Mouse (Mus musculus) ES-E14 (cell line): ENCODE data around the gene Clca1. TPM values are rescaled to one million over a fixed set of nuclear protein-coding genes. Genes with fewer than 3 reads are reported as not detected.

ENCODE experiments used
- DNase-seq: peaks from one replicate; pipeline ENCODE4 v3.0.0-alpha.2; 2013; ENCODE audit warnings: low read depth, low spot score
- H3K27ac ChIP-seq: 2 replicates; pipeline ENCODE4 v1.5.1; 2012; ENCODE audit warnings: low read depth, mild to moderate bottlenecking, low read length, moderate library complexity, mixed read lengths; ENCODE audit not compliant: poor library complexity, insufficient read depth, severe bottlenecking
- H3K36me3 ChIP-seq: 2 replicates; pipeline ENCODE4 v1.6.1; 2012; ENCODE audit warnings: mild to moderate bottlenecking, low read length, moderate library complexity, mixed read lengths; ENCODE audit not compliant: control insufficient read depth, poor library complexity, insufficient read depth, severe bottlenecking
- H3K4me1 ChIP-seq, 2 experiments: fragments of 150-350 bp in 1 of 2; sonication (generic) in 1 of 2; 2 replicates each; pipeline ENCODE4 v1.6.1; 2012; ENCODE audit warnings: low read length in 2 of 2, mild to moderate bottlenecking in 1 of 2, mixed read lengths in 1 of 2; ENCODE audit not compliant: control insufficient read depth in 2 of 2, insufficient read depth in 2 of 2, poor library complexity in 1 of 2
- H3K4me3 ChIP-seq, 2 experiments: fragments of 150-350 bp in 1 of 2; sonication (generic) in 1 of 2; 2 replicates each; pipeline ENCODE4 v1.5.1; 2012; ENCODE audit warnings: low read length in 2 of 2, low read depth in 1 of 2, mild to moderate bottlenecking in 1 of 2, mixed read lengths in 1 of 2; ENCODE audit not compliant: insufficient read depth in 1 of 2, poor library complexity in 1 of 2, severe bottlenecking in 1 of 2
- H3K9ac ChIP-seq: 2 replicates; pipeline ENCODE4 v1.6.1; 2012; ENCODE audit warnings: low read depth, mild to moderate bottlenecking, low read length, mixed read lengths; ENCODE audit not compliant: poor library complexity, insufficient read depth, severe bottlenecking
- H3K9me3 ChIP-seq: fragments of 150-350 bp; sonication (generic); 2 replicates; pipeline ENCODE4 v1.6.1; 2012; ENCODE audit warnings: low read depth, mild to moderate bottlenecking, low read length; ENCODE audit not compliant: control insufficient read depth, insufficient read depth
- CHD2 ChIP-seq: IDR thresholded peaks from 2 replicates; pipeline ENCODE4 v1.6.1; 2014; ENCODE audit warnings: mild to moderate bottlenecking, low read depth, low read length, inconsistent platforms
- HCFC1 ChIP-seq: IDR thresholded peaks from 2 replicates; pipeline ENCODE4 v1.6.1; 2012; ENCODE audit warnings: low read length, inconsistent platforms, borderline replicate concordance; ENCODE audit not compliant: insufficient read depth
- MAFK ChIP-seq: IDR thresholded peaks from 2 replicates; pipeline ENCODE4 v1.6.1; 2014; ENCODE audit warnings: mild to moderate bottlenecking, low read depth, low read length, inconsistent platforms; ENCODE audit not compliant: insufficient read depth
- ZC3H11A ChIP-seq: IDR thresholded peaks from 2 replicates; pipeline ENCODE4 v1.6.1; 2012; ENCODE audit warnings: low read depth, mild to moderate bottlenecking, inconsistent platforms, low read length, borderline replicate concordance
- ZNF384 ChIP-seq: IDR thresholded peaks from 2 replicates; pipeline ENCODE4 v1.6.1; 2012; ENCODE audit warnings: low read depth, low read length, inconsistent platforms
- in situ Hi-C, 2 experiments: fragments of 600-800 bp; cut with MboI; formaldehyde crosslinking; loops; one replicate each; pipeline ENCODE4 v1.15.1; 2025; ENCODE audit warnings: low sequenced_read_pairs in 2 of 2, inconsistent platforms in 1 of 2; ENCODE audit not compliant: unreplicated experiment in 2 of 2
- total RNA-seq: library from RNA; depleted of rRNA; stranded (reverse); fragments of 300-350 nt; gene quantifications from 2 replicates; pipeline ENCODE4 v1.2.3, GENCODE M21; 2012

Clca1 gene
- total RNA-seq, 1 experiment = 0.09 TPM

DNA sequence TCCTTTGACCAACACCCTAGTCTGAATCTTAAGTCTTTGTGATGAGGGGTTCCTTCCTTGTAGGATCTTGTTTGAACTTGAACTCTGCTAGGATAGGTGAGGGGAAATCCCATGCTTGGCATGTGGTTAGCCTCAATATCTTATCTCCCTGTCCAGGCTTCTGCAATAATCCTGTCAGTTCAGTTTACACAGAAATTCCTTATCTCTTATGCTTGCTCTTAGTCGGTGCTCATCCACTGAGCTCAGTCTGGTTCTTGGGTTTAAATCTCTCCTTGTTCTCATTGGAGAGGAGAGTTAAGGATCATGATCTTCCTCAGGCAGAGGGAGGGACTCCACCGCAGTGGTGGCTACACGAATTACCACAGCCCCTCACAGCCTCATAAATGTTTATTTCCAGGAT is 17.2 kb upstream of the Clca1 start:
- TF ChIP-seq ZNF384 = no peak
- TF ChIP-seq HCFC1 = no peak
- no peak for TF ChIP-seq ZC3H11A
- no peak for TF ChIP-seq CHD2
- TF ChIP-seq MAFK = no peak
- Histone ChIP-seq H3K9me3 (no peaks in the 10 kb centered on the region), H3K4me3 (no peak overlapping the region), H3K9ac (no peak overlapping the region), H3K4me1 (no peaks in the 10 kb centered on the region), H3K27ac (no peak overlapping the region), H3K36me3 (no peaks in the 10 kb centered on the region)
- in situ Hi-C loops = no loop called here
- DNase-seq = no peak

DNA sequence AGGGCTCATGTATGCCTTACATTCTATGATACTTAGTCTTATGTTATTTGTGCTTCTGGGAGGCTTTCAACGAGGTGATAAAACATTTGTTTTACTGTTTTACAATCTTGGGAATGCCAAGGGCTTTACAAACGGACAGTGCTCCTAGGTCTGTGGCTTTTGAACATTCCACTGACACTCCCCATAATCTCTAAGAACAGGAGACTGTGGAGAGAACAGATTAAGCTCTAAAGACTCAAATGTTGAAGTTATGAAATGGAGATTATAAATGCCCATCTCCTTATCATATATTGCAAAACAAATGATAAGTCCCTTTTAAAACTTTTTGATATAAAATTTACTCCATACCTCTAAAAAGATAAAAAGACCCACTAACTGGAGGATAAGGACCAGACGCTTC is 6.2 kb upstream of the Clca1 start:
- no peaks in the 10 kb centered on the region for H3K4me1 ChIP-seq
- H3K4me3 ChIP-seq = no peak overlapping the region
- no peaks in the 10 kb centered on the region for H3K36me3 ChIP-seq
- H3K9me3 ChIP-seq = no peaks in the 10 kb centered on the region
- in situ Hi-C loops = no loop called here
- H3K27ac ChIP-seq = no peak overlapping the region
- TF ChIP-seq HCFC1 = no peak
- TF ChIP-seq MAFK = no peak
- no peak for TF ChIP-seq ZNF384
- TF ChIP-seq CHD2 = no peak
- TF ChIP-seq ZC3H11A = no peak
- DNase-seq = no peak
- no peak overlapping the region for H3K9ac ChIP-seq

DNA sequence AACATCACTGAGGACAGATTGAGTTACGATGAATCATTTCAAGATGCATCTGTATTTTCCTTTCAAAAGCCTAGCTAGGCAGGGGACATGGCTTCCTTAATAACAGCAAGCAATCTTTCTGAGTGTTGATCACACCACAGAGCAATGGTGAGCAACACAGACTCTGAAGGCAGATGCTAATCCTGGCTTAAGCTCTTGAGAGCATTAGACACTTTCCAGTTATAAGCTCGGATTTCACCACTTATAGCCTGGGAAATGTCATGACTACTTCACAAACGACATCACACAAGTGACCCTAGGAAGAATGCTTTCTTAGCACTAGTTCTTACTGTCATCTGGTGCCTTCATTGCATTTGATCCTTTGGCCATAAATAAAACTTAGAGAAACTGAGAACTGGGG is 4.5 kb downstream of the Clca1 start:
- in situ Hi-C loops = loop anchor here in 1 of 2 experiments (10.0 kb wide), 1 partner anchor 203 kb away; no protein-coding TSS in a partner anchor
- TF ChIP-seq CHD2 (no peak), HCFC1 (no peak), ZC3H11A (no peak), ZNF384 (no peak), MAFK (no peak)

DNA sequence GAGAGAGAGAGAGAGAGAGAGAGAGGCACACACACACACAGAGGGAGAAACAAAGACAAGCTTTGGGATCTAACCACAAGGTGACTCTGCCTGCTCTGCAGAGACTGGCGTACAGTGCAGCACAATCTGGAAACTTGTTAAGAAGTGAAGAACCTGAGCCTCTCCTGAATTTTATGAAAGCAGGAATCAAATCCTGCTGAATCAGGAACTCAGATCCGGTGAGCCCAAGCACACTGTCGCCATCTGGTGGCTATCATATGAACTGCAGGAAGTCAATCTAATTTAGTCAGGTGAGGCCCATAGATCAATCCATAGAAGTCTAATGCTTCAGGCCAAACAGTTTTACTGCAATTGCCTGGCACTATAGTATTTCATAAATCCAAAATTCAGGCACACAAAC is 5.8 kb downstream of the Clca1 start:
- Histone ChIP-seq H3K9me3 (no peaks in the 10 kb centered on the region), H3K36me3 (no peaks in the 10 kb centered on the region), H3K4me3 (no peak overlapping the region), H3K27ac (no peak overlapping the region), H3K9ac (no peak overlapping the region), H3K4me1 (no peaks in the 10 kb centered on the region)
- TF ChIP-seq ZNF384 (no peak), HCFC1 (no peak), CHD2 (no peak), ZC3H11A (peak; percentile 89), MAFK (peak; percentile 94)
- peak; percentile 62 for DNase-seq
- in situ Hi-C loops = loop anchor here in 1 of 2 experiments (10.0 kb wide), 1 partner anchor 202 kb away; no protein-coding TSS in a partner anchor

More for the DNA sequence above, 4.5 kb downstream of the Clca1 start:
- no peaks in the 10 kb centered on the region for H3K36me3 ChIP-seq
- H3K9me3 ChIP-seq = no peaks in the 10 kb centered on the region
- H3K9ac ChIP-seq = no peak overlapping the region
- no peak for DNase-seq
- H3K4me1 ChIP-seq = no peaks in the 10 kb centered on the region
- no peak overlapping the region for H3K4me3 ChIP-seq
- no peak overlapping the region for H3K27ac ChIP-seq

DNA sequence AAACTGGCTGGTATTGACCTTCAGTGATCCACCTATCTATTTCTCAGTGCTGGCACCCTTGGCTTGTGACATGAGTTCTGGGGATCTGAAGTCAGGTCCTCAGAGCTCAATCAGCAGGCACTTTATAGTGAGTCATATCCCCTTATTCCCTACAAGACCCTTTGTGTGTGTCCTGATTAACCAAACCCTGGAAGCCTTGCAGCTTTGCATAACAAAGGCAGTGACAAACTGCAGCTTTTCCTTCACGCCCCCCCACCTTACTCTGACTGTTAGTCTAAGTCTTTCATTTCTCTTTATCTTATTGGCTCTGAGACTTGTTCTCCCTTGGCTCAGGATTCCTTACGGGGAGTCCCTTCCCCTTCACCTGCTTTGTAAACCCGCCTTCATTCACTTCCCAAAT is 14.8 kb downstream of the Clca1 start:
- Histone ChIP-seq H3K9ac (no peak overlapping the region), H3K4me3 (no peak overlapping the region; a peak in 1 of 4 replicates), H3K27ac (no peak overlapping the region), H3K4me1 (peaks cover 2 to 8% of the 10 kb centered on the region in 2 experiments; a peak in 2 of 4 replicates), H3K9me3 (no peaks in the 10 kb centered on the region), H3K36me3 (no peaks in the 10 kb centered on the region)
- no peak for TF ChIP-seq MAFK
- TF ChIP-seq ZNF384 = no peak
- TF ChIP-seq HCFC1 = no peak
- no peak for DNase-seq
- in situ Hi-C loops = loop anchor here in 1 of 2 experiments (25.0 kb wide), 1 partner anchor 181 kb away; the partner anchor contains the start of gene Clca3b
